In the genomic region with DNA sequence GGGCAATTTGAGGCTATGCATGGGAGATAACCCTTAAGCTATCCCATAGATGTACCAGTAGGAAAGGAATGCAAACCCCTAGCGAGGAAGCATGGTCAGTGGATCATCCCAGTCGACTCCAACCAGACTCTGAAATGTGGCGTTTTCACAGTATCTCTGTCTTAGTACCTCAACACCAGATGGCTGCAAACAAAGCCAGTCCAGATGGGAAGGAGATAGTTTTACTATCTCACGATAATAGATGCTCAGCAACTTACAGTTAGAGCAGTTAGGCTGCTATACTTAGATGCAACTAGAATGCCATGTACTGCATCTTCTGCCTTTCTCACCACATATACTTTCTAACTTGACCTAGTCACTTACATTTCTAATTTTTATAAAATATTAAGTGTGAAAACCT, we compare ENCODE assay signal across 16 mouse cellular contexts. TPM values are rescaled to one million over a fixed set of nuclear protein-coding genes. Genes with fewer than 3 reads are reported as not detected.
A peak's percentile ranks its signal among the peaks of the same experiment; 100 is the strongest.
DNase-seq lines count a peak whose midpoint lies in the region.
"Had no signal": no experiment of that assay in that cellular context is flagged by ENCODE, and none has a peak within 500 bp of the region (broad histone marks: within the 10 kb centered on the region; RNA-seq: fewer than 3 reads in every experiment).

No protein-coding gene starts in this region.

- intact Hi-C loops in left cerebral cortex, postnatal 14 days (cut with DNase I) = no loop called here

- peak; percentile 9 for DNase-seq in layer of hippocampus, adult 11-12 months (ENCODE audit: low spot score)
- no peak for DNase-seq in layer of hippocampus, adult 8-10 months (ENCODE audit: low spot score in 2 of 2)
- DNase-seq in left cerebral cortex, postnatal 14 days (ENCODE audit: low spot score in 2 of 2) = peak; percentile 7
- no peak for DNase-seq in left cerebral cortex, adult 11 months (ENCODE audit: low spot score)
- DNase-seq in brain, adult 2 months (ENCODE audit: low read depth, low spot score) = peak; percentile 48
- DNase-seq in telencephalon, adult 2 months (ENCODE audit: low read depth, low spot score) = peak; percentile 33
- DNase-seq: adrenal gland, adult 2 months; adrenal gland, postnatal 14 days; cerebellum, adult 18-20 months; cerebellum, adult 9-10 months; cerebellum, postnatal 14 days; gastrocnemius, postnatal 25 days; heart, adult 2 months had no signal

RNA-seq across cellular contexts. Expression of gene Gabrg3, which starts 56.7 kb away (rescaled TPM):
- 10 to 100 TPM; 12.9 to 15.4 (median 14.5) TPM for total RNA-seq in layer of hippocampus, adult 8-10 months (2022)
- 10 to 100 TPM; 33.1 to 35.2 TPM for total RNA-seq in left cerebral cortex, postnatal 14 days (2021)
- total RNA-seq: gastrocnemius, adult 8-10 months; gastrocnemius, postnatal 25 days; heart, adult 2 months; hematopoietic stem cell, adult 5-6 weeks; MEL had no signal

Comparison
In these comparisons a context has a peak if more than half of its experiments do, and no peak if none do; other contexts are left out.
1. DNase-seq: peak in layer of hippocampus, adult 11-12 months (single experiment), left cerebral cortex, postnatal 14 days (2 of 2), brain, adult 2 months (single experiment) and telencephalon, adult 2 months (single experiment); none in layer of hippocampus, adult 8-10 months (0 of 2) and left cerebral cortex, adult 11 months (single experiment).